In genomic region chr19:47210432-47210831, GRCm38 (mm10) we compare ENCODE assay signal across 27 mouse cellular contexts. TPM values are rescaled to one million over a fixed set of nuclear protein-coding genes. Genes with fewer than 3 reads are reported as not detected.
DNase-seq lines count a peak whose midpoint lies in the region; ATAC-seq and TF ChIP-seq lines count a peak whose summit lies in the region.
"Had no signal": no experiment of that assay in that cellular context is flagged by ENCODE, and none has a peak within 500 bp of the region (broad histone marks: within the 10 kb centered on the region; RNA-seq: fewer than 3 reads in every experiment).

No protein-coding gene starts in this region.

- no peaks in the 10 kb centered on the region for H3K36me3 ChIP-seq in midbrain, embryonic 11.5 days (ENCODE audit: control insufficient read depth, insufficient read depth, low read length)
- no peaks in the 10 kb centered on the region for H3K36me3 ChIP-seq in midbrain, embryonic 10.5 days
- H3K36me3 ChIP-seq: G1E had no signal

- no peak overlapping the region for H3K9ac ChIP-seq in midbrain, embryonic 11.5 days (ENCODE audit: low read length)

- peak overlapping the region; percentile 32 for H3K27ac ChIP-seq in cerebellum, adult 2 months (ENCODE audit: insufficient read depth, low read length)
- no peak overlapping the region for H3K27ac ChIP-seq in midbrain, embryonic 11.5 days (ENCODE audit: low read depth, low read length)
- H3K27ac ChIP-seq in midbrain, embryonic 10.5 days (replicated peaks) = no peak overlapping the region

- no peaks in the 10 kb centered on the region for H3K27me3 ChIP-seq in cerebellum, adult 2 months (ENCODE audit: control insufficient read depth, insufficient read depth, low read length)
- no peaks in the 10 kb centered on the region for H3K27me3 ChIP-seq in midbrain, embryonic 11.5 days (ENCODE audit: control insufficient read depth, insufficient read depth, low read length)
- H3K27me3 ChIP-seq in midbrain, embryonic 10.5 days (ENCODE audit: low read depth, poor library complexity, severe bottlenecking) = no peaks in the 10 kb centered on the region
- H3K27me3 ChIP-seq: CH12.LX, Patski had no signal

- no peaks in the 10 kb centered on the region for H3K9me3 ChIP-seq in midbrain, embryonic 11.5 days (ENCODE audit: control insufficient read depth, low read length)
- no peaks in the 10 kb centered on the region for H3K9me3 ChIP-seq in midbrain, embryonic 10.5 days (replicated peaks)
- H3K9me3 ChIP-seq: G1E had no signal

- no peak overlapping the region for H3K4me2 ChIP-seq in midbrain, embryonic 11.5 days

- ATAC-seq in midbrain, embryonic 11.5 days (ENCODE audit: low FRiP score) = no peak
- ATAC-seq: activated CD4-positive, CD25-positive, alpha-beta regulatory T cell, adult 4 months; CD4-positive, CD25-positive, alpha-beta regulatory T cell, adult 4 months; Patski had no signal

- H3K4me3 ChIP-seq in cerebellum, adult 2 months (replicated peaks; ENCODE audit: insufficient read depth, low read depth, low read length) = no peak overlapping the region
- H3K4me3 ChIP-seq in midbrain, embryonic 11.5 days (ENCODE audit: low read depth, low read length) = no peak overlapping the region
- H3K4me3 ChIP-seq in midbrain, embryonic 10.5 days = no peak overlapping the region

- TF ChIP-seq POLR2A in cerebellum, adult 2 months (IDR thresholded peaks at IDR 0.05; ENCODE audit: borderline replicate concordance, insufficient read depth, low read length) = no peak

- H3K4me1 ChIP-seq in cerebellum, adult 2 months (ENCODE audit: control insufficient read depth, insufficient read depth, low read length) = peaks cover 40% of the 10 kb centered on the region
- H3K4me1 ChIP-seq in midbrain, embryonic 11.5 days (ENCODE audit: control insufficient read depth, insufficient read depth, low read length) = no peaks in the 10 kb centered on the region
- peaks cover 12% of the 10 kb centered on the region for H3K4me1 ChIP-seq in midbrain, embryonic 10.5 days

- no peak for DNase-seq in cerebellum, adult 2 months
- no peak for DNase-seq in cerebellum, adult 8-10 months
- DNase-seq in heart, adult 11 months = peak; percentile 86
- no peak for DNase-seq in heart, postnatal 4 days
- DNase-seq in midbrain, embryonic 11.5 days (ENCODE audit: low spot score, missing footprints) = peak; percentile 44
- DNase-seq in midbrain, embryonic 10.5 days (ENCODE audit: low spot score) = no peak
- DNase-seq in 416B (ENCODE audit: low read depth) = peak; percentile 71
- no peak for DNase-seq in lung, postnatal 14 days
- DNase-seq: adrenal gland, adult 2 months; adrenal gland, adult 8-10 months; adrenal gland, postnatal 10 days; adrenal gland, postnatal 14 days; adrenal gland, postnatal 25 days; adrenal gland, postnatal 36 days; B cell, adult 2 months; cerebellum, adult 11 months; cerebellum, adult 11-12 months; cerebellum, adult 18-20 months had no signal

- no peak for TF ChIP-seq CTCF in cerebellum, adult 2 months (IDR thresholded peaks at IDR 0.05; ENCODE audit: borderline replicate concordance, insufficient read depth, low read depth, low read length)

- WGBS in cerebellum, adult 2 months = 91% methylated on average over 4 of the region's 4 CpGs
- WGBS in midbrain, embryonic 11.5 days = 86% methylated on average over 4 of the region's 4 CpGs
- WGBS in midbrain, embryonic 10.5 days = 90% methylated on average over 4 of the region's 4 CpGs

RNA-seq across cellular contexts. Expression of gene Neurl1a, which starts 31.8 kb away (rescaled TPM):
- 77.8 and 91.5 TPM in 2 replicates for polyA plus RNA-seq in cerebellum, adult 2 months (2012; rRNA removed)
- total RNA-seq in heart, postnatal 4 days (2021) = 1 to 10 TPM in 1 of 2 experiments, under 1 TPM in 1; 0.74 to 1.2 TPM
- polyA plus RNA-seq in midbrain, embryonic 11.5 days (2014; fragmentation: Nextera tagmentation; extraction: Ambion mirVana) = 2.9 and 4.0 TPM in 2 replicates
- polyA plus RNA-seq in midbrain, embryonic 10.5 days (2016; fragmentation: Nextera tagmentation; extraction: Ambion mirVana) = 4.4 and 5.0 TPM in 2 replicates
- total RNA-seq: MEL had no signal
- polyA plus RNA-seq: G1E had no signal

RNA-seq across cellular contexts. Expression of gene Calhm3, which starts 52.9 kb away (rescaled TPM):
- not detected in 2 replicates for polyA plus RNA-seq in cerebellum, adult 2 months (2012; rRNA removed)
- total RNA-seq in heart, postnatal 4 days (2021) = not detected
- polyA plus RNA-seq in midbrain, embryonic 11.5 days (2014; fragmentation: Nextera tagmentation; extraction: Ambion mirVana) = not detected in 2 replicates
- not detected in 2 replicates for polyA plus RNA-seq in midbrain, embryonic 10.5 days (2016; fragmentation: Nextera tagmentation; extraction: Ambion mirVana)
- total RNA-seq: adrenal gland, adult 18-20 months; adrenal gland, adult 2 months; adrenal gland, adult 8-10 months; adrenal gland, postnatal 10 days; adrenal gland, postnatal 14 days; adrenal gland, postnatal 25 days; adrenal gland, postnatal 36 days; adrenal gland, postnatal 4 days; CH12.LX; MEL had no signal
- polyA plus RNA-seq: activated CD4-positive, CD25-positive, alpha-beta regulatory T cell, adult 4 months; adrenal gland, adult 2 months; C2C12; CD4-positive, CD25-positive, alpha-beta regulatory T cell, adult 4 months; G1E; Patski had no signal

Comparison
In these comparisons a context has a peak if more than half of its experiments do, and no peak if none do; other contexts are left out.
1. DNase-seq: peak in heart, adult 11 months (single experiment), midbrain, embryonic 11.5 days (single experiment) and 416B (single experiment); none in cerebellum, adult 2 months (0 of 2), cerebellum, adult 8-10 months (single experiment), heart, postnatal 4 days (single experiment), midbrain, embryonic 10.5 days (single experiment) and lung, postnatal 14 days (single experiment).
2. RNA of gene Neurl1a, which starts 31.8 kb away (polyA plus RNA-seq): 77.8 to 91.5 TPM in cerebellum, adult 2 months; 4.4 to 5.0 TPM in midbrain, embryonic 10.5 days and 2.9 to 4.0 TPM in midbrain, embryonic 11.5 days; every median in the first group is over 10 times any median in the second.